Mouse (Mus musculus): ENCODE data around the gene Wdtc1. TPM values are rescaled to one million over a fixed set of nuclear protein-coding genes. Genes with fewer than 3 reads are reported as not detected.

Wdtc1 gene
- polyA plus RNA-seq, 1 experiment from 2014 or later, result 11.2 TPM

GRCm38 (mm10) chr4:133282656-133283055 lies 70.6 kb downstream of the Wdtc1 start:
- ATAC-seq (replicated peaks; ENCODE audit: low FRiP score, low read depth) (no peak), DNase-seq (ENCODE audit: low spot score) (no peak)
- peak; percentile 34 for TF ChIP-seq CTCF (IDR thresholded peaks at IDR 0.05; ENCODE audit: low read depth)
- H3K27me3 ChIP-seq (ENCODE audit: insufficient read depth, low read length), result no peaks in the 10 kb centered on the region
- no peaks in the 10 kb centered on the region for H3K36me3 ChIP-seq (ENCODE audit: insufficient read depth, low read length)
- no peaks in the 10 kb centered on the region; the same call in 1 of the 2 replicates for H3K4me1 ChIP-seq (replicated peaks; ENCODE audit: insufficient read depth, low read length)
- 22% methylated on average over 4 of the region's 4 CpGs for WGBS
- H3K9me3 ChIP-seq (replicated peaks; ENCODE audit: low read length), result no peaks in the 10 kb centered on the region
- no peak overlapping the region for H3K4me3 ChIP-seq (replicated peaks; ENCODE audit: low read depth, low read length)
- no peak overlapping the region for H3K27ac ChIP-seq
- no peak overlapping the region for H3K4me2 ChIP-seq (ENCODE audit: low read length)
- H3K9ac ChIP-seq (ENCODE audit: low read depth, low read length), result no peak overlapping the region

DNA sequence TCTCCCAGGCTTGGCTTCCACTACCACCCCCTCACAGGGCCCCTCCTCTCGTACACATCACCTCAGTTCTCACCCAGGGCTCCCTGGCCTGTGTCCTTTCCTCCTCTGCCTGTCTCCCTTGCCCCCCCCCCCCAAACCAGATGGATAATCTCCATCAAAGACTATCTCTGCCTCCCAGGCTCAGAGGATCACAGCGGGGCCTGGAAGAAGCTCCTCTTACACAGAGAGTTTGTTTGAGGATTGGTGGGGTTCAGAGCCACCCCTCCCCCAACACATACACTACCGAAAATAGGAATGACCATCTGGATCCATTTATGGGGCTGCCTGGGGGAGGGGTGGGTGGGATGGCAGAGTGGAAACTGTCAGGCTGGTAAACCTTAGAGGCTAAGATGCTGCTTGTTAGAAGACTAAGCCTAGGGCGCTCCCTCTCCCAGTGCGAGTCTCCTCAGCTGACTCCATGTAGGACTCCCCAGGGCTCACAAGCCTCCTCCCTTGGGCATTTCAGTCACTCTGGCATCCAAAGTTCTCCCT lies 71.3 kb downstream of the Wdtc1 start:
- 24% methylated on average over 5 of the region's 5 CpGs for WGBS
- H3K27ac ChIP-seq, result no peak overlapping the region
- H3K36me3 ChIP-seq (ENCODE audit: insufficient read depth, low read length), result no peaks in the 10 kb centered on the region
- no peaks in the 10 kb centered on the region for H3K9me3 ChIP-seq (replicated peaks; ENCODE audit: low read length)
- no peak overlapping the region for H3K9ac ChIP-seq (ENCODE audit: low read depth, low read length)
- no peak overlapping the region for H3K4me2 ChIP-seq (ENCODE audit: low read length)
- H3K4me1 ChIP-seq (replicated peaks; ENCODE audit: insufficient read depth, low read length), result no peaks in the 10 kb centered on the region; the same call in 1 of the 2 replicates
- no peak for DNase-seq (ENCODE audit: low spot score)
- ATAC-seq (replicated peaks; ENCODE audit: low FRiP score, low read depth), result no peak
- H3K4me3 ChIP-seq (replicated peaks; ENCODE audit: low read depth, low read length), result no peak overlapping the region
- no peak for TF ChIP-seq CTCF (IDR thresholded peaks at IDR 0.05; ENCODE audit: low read depth)
- H3K27me3 ChIP-seq (ENCODE audit: insufficient read depth, low read length), result no peaks in the 10 kb centered on the region

- Histone ChIP-seq H3K9me3 (replicated peaks; ENCODE audit: low read length) (no peaks in the 10 kb centered on the region), H3K4me1 (replicated peaks; ENCODE audit: insufficient read depth, low read length) (peaks cover 3% of the 10 kb centered on the region; the same call in 1 of the 2 replicates), H3K27me3 (ENCODE audit: insufficient read depth, low read length) (no peaks in the 10 kb centered on the region), H3K4me3 (replicated peaks; ENCODE audit: low read depth, low read length) (no peak overlapping the region), H3K27ac (no peak overlapping the region), H3K36me3 (ENCODE audit: insufficient read depth, low read length) (no peaks in the 10 kb centered on the region), H3K9ac (ENCODE audit: low read depth, low read length) (no peak overlapping the region), H3K4me2 (ENCODE audit: low read length) (no peak overlapping the region)
- no peak for TF ChIP-seq CTCF (IDR thresholded peaks at IDR 0.05; ENCODE audit: low read depth)
- DNase-seq (ENCODE audit: low spot score), result no peak
- WGBS, result 33% methylated on average over 7 of the region's 7 CpGs
- ATAC-seq (replicated peaks; ENCODE audit: low FRiP score, low read depth), result no peak
Observed at GRCm38 (mm10) chr4:133281513-133281912, 71.8 kb downstream of the Wdtc1 start.

GRCm38 (mm10) chr4:133278482-133278881 lies 74.8 kb downstream of the Wdtc1 start:
- ATAC-seq (replicated peaks; ENCODE audit: low FRiP score, low read depth), result no peak
- H3K27ac ChIP-seq, result peak overlapping the region; percentile 82; the same call in 1 of the 2 replicates
- H3K9me3 ChIP-seq (replicated peaks; ENCODE audit: low read length), result no peaks in the 10 kb centered on the region
- 85% methylated on average over 3 of the region's 3 CpGs for WGBS
- no peaks in the 10 kb centered on the region for H3K27me3 ChIP-seq (ENCODE audit: insufficient read depth, low read length)
- H3K9ac ChIP-seq (ENCODE audit: low read depth, low read length), result no peak overlapping the region
- H3K4me1 ChIP-seq (replicated peaks; ENCODE audit: insufficient read depth, low read length), result peaks cover 6% of the 10 kb centered on the region
- H3K4me2 ChIP-seq (ENCODE audit: low read length), result peak overlapping the region; percentile 80
- DNase-seq (ENCODE audit: low spot score), result no peak
- no peak for TF ChIP-seq CTCF (IDR thresholded peaks at IDR 0.05; ENCODE audit: low read depth)
- H3K36me3 ChIP-seq (ENCODE audit: insufficient read depth, low read length), result no peaks in the 10 kb centered on the region
- 0 out of 2 replicates have a peak overlapping the region, but pooled peaks have one; percentile 55 for H3K4me3 ChIP-seq (replicated peaks; ENCODE audit: low read depth, low read length)

- no peak for ATAC-seq (replicated peaks; ENCODE audit: low FRiP score, low read depth)
- no peak for TF ChIP-seq CTCF (IDR thresholded peaks at IDR 0.05; ENCODE audit: low read depth)
Observed at GRCm38 (mm10) chr4:133278067-133278466, 75.2 kb downstream of the Wdtc1 start.

DNA sequence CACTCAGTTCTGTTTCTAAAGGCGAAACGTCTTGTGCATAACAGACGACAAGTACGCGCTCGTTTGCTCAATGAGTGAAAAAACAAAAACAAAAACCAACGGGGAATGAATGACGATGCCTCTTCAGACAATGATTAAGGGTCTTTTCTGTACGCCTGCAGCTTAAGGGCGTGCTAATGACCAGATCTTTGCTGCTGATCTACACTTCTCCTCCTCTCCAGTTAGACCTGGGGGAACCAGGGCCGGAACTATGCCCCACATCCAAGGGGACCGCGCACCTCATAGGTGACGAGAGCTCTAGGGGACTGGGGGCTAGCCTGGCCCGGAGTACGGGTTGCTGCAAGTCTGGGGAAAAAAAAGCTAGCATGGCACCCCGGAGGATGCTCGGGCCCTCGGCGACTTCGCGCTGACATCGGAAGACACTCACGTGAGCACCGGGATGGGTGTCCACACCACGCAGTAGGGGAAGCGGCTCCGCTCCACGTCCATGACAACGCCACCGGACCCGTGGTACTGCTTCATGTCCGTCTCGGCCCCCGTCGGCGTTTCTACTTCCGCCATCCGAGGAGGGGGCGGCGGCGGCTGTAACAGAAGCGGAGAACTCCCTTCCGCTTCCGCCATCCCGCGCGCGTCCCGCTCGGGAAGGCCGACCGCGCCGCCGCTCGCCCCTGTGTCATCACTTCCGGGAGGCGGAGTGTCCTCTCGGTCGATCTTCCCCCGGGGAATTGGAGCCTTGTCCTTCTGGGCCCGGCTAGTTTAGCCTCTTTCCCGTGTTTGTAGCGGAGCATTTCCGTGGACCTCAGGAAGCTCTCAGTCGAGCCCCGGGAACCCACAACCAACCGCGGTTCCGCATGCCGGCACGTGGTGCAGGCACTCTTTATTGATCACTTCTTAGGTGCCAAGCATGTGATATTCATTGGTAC lies 75.9 kb downstream of the Wdtc1 start, which contains the start of gene Tmem222:
Tmem222 (minus strand) TSS at position 689 of the 923 bp plus-strand sequence.
- H3K27me3 ChIP-seq (ENCODE audit: insufficient read depth, low read length), result no peaks in the 10 kb centered on the region
- H3K4me3 ChIP-seq (replicated peaks; ENCODE audit: low read depth, low read length), result peak within 1 kb of the TSS; percentile 55
- H3K4me2 ChIP-seq (ENCODE audit: low read length), result peak within 1 kb of the TSS; percentile 80
- no peaks in the 10 kb centered on the region for H3K9me3 ChIP-seq (replicated peaks; ENCODE audit: low read length)
- TF ChIP-seq CTCF (IDR thresholded peaks at IDR 0.05; ENCODE audit: low read depth), result no peak
- H3K36me3 ChIP-seq (ENCODE audit: insufficient read depth, low read length), result no peaks in the 10 kb centered on the region
- H3K27ac ChIP-seq, result peak within 1 kb of the TSS; percentile 82
- WGBS, result under 1% methylated on average over 73 of the region's 73 CpGs
- ATAC-seq (replicated peaks; ENCODE audit: low FRiP score, low read depth) (peak; percentile 95), DNase-seq (ENCODE audit: low spot score) (peak; percentile 97)
- peak within 1 kb of the TSS; percentile 75 for H3K9ac ChIP-seq (ENCODE audit: low read depth, low read length)
- peaks cover 6% of the 10 kb centered on the region for H3K4me1 ChIP-seq (replicated peaks; ENCODE audit: insufficient read depth, low read length)

More at GRCm38 (mm10) chr4:133278067-133278466, 75.2 kb downstream of the Wdtc1 start:
- Histone ChIP-seq H3K4me3 (replicated peaks; ENCODE audit: low read depth, low read length) (peak overlapping the region; percentile 55), H3K27me3 (ENCODE audit: insufficient read depth, low read length) (no peaks in the 10 kb centered on the region), H3K9ac (ENCODE audit: low read depth, low read length) (peak overlapping the region; percentile 75; the same call in 1 of the 2 replicates), H3K36me3 (ENCODE audit: insufficient read depth, low read length) (no peaks in the 10 kb centered on the region), H3K4me2 (ENCODE audit: low read length) (peak overlapping the region; percentile 80), H3K27ac (peak overlapping the region; percentile 82), H3K9me3 (replicated peaks; ENCODE audit: low read length) (no peaks in the 10 kb centered on the region), H3K4me1 (replicated peaks; ENCODE audit: insufficient read depth, low read length) (peaks cover 6% of the 10 kb centered on the region)
- DNase-seq (ENCODE audit: low spot score), result no peak
- WGBS, result 20% methylated on average over 6 of the region's 6 CpGs

Measured in kidney, postnatal 0 days (tissue).